Mouse (Mus musculus) CD4-positive naive resting alpha-beta T cell, adult 76 days (primary cell): ENCODE data around the gene Ssbp4. TPM values are rescaled to one million over a fixed set of nuclear protein-coding genes. Genes with fewer than 3 reads are reported as not detected.

Source experiments
- total RNA-seq: library from RNA; stranded (reverse); gene quantifications from one replicate; pipeline ENCODE4 v1.2.4, GENCODE M21; 2023

Gene Ssbp4
- 97.8 TPM for total RNA-seq

DNA sequence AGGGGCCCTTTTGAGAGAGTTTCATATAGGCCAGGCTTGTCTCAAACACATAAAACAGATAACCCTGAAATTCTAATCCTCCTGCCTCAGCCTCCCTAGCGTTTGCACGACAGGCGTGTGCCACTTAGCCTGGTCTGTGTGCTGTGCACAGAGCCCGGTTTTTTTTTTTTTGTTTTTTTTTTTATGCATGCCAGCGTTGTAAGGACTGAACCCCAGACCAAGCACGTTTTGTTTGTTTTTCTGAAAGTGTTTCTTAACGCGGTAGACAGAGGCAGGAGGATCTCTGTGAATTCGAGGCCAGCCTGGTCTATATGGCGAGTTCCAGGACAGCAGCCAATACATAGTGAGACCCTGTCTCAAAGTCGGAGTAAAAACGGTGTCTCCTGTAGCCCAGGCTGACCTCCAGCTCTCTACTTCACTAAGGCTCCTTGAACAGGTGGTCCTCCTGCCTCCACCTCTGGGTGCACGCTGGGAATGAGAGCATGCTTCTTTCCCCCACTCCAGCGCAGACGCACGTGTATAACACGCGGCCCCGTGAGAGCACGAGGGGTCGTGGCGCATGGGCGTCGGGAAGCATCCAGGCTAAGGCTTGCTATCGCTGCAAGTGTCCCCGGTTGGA lies at the start of gene Ssbp4:
Gene Ssbp4 (minus strand): TSS at position 124 of the 619 bp plus-strand sequence.

DNA sequence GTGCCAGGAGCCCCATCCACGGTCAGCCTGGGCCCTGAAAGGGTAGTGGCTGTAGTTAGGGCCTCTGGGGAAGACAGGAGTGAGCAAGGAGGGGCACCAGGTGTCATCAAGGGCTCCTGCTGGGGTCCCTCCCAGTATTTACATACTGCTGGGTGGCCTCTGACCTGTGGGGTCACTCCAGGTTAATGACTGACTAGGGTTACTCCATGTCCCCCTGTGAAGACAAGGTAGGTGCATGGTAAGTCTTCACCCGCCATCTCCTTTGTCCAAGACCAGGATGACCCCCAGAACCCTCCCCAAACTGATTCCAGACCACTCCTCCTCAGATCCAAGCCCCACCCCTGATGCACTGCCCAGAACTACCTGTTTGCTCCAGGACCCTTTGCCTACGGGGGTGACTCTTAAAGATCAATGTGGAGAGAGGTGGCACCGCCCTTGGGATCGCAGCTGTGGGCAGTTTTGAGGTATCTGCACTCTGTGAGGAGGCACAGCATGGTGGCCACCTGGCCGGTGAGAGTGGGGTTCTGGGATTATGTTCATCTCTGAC lies 23.7 kb upstream of the Ssbp4 start, which contains the start of gene Gdf15:
Gene Gdf15 (minus strand): TSS at position 111 of the 547 bp plus-strand sequence.

DNA sequence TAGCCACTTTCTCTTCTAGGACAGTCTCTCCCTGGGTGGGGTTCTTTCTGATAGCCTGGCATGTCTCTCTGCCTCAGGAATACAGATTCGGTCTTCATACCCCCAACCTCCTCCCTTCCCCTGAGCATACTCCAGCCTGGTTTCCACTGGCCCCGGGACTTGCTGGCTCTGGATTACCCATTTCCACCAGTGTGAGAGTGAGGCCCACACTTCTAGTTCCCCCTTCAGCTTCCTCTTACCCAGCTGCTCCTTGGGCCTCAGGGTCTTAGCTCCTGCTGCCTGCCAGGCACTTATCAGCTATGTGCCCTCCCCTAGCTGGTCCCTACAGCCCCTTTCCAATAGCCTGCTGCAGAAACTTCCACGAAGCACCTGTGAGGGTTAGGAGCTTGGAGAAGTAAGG lies 7.2 kb upstream of the Ssbp4 start, which contains the start of gene Lrrc25:
Gene Lrrc25 (plus strand): TSS at position 262 of the 400 bp plus-strand sequence.

DNA sequence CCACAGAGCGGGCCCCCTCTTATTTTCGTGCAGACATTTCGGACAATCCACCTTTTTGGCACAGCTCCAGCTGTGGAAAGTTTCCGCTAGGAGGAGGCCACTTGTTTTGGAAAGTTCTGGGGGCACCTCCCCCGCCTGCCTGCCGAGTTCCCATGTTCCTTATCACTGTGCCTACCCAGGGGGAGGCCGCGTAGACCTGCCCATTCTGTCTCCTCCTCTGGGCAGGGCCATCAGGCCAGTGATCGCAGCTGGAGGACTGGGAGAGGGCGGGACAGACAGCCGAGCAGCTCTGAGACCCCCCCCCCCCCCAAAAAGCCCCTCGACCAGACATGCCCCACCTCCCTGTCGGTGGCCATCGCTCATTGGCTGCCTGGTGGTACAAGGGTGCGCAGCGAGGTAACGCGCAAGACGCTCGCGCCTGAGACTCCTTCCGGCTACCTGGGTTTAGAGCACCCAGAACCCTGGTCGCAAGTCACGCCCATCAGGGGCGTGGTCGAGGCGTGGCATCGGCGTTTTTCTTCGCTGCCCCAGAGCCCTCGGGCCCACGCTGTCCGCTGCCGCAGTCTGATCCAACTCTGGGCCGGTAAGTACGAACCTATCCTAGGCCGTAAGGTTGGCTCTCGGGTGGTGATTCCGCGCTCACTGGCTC lies 14.6 kb downstream of the Ssbp4 start, which contains the start of gene Isyna1:
Gene Isyna1 (plus strand): TSS at position 413 of the 649 bp plus-strand sequence.

Other genes starting within 250 kb of the Ssbp4 start
- not detected for gene Comp, start 235.3 kb downstream of the Ssbp4 start, total RNA-seq
- gene Crtc1, start 169.3 kb downstream of the Ssbp4 start, total RNA-seq: 21.8 TPM
- gene Klhl26, start 131.9 kb downstream of the Ssbp4 start, total RNA-seq: 7.9 TPM
- not detected for gene Tmem59l, start 121.5 kb downstream of the Ssbp4 start, total RNA-seq
- gene Crlf1, start 115.7 kb downstream of the Ssbp4 start, total RNA-seq: not detected
- 62.4 TPM for gene Rex1bd, start 102.1 kb downstream of the Ssbp4 start, total RNA-seq
- 3,364 TPM for gene Uba52, start 98.1 kb downstream of the Ssbp4 start, total RNA-seq
- gene Fkbp8, start 81.1 kb downstream of the Ssbp4 start, total RNA-seq: 249 TPM
- gene Kxd1, start 80.9 kb downstream of the Ssbp4 start, total RNA-seq: 60.3 TPM
- gene Ell, start 69.4 kb downstream of the Ssbp4 start, total RNA-seq: 30.2 TPM
- gene Isyna1, start 14.5 kb downstream of the Ssbp4 start, total RNA-seq: 68.1 TPM
- gene Lrrc25, start 7.3 kb upstream of the Ssbp4 start, total RNA-seq: 1.6 TPM
- gene Gdf15, start 23.6 kb upstream of the Ssbp4 start, total RNA-seq: 1.6 TPM
- 2.8 TPM for gene Pgpep1, start 51.5 kb upstream of the Ssbp4 start, total RNA-seq
- 101 TPM for gene Lsm4, start 64.4 kb upstream of the Ssbp4 start, total RNA-seq
- 1,623 TPM for gene Jund, start 90.1 kb upstream of the Ssbp4 start, total RNA-seq
- gene Iqcn, start 94.6 kb upstream of the Ssbp4 start, total RNA-seq: 4.4 TPM
- gene Gm3336, start 109.7 kb upstream of the Ssbp4 start, total RNA-seq: not detected
- 0.59 TPM for gene Pde4c, start 114.8 kb upstream of the Ssbp4 start, total RNA-seq
- gene Rab3a, start 145.8 kb upstream of the Ssbp4 start, total RNA-seq: 6.0 TPM
- gene Mpv17l2, start 152.1 kb upstream of the Ssbp4 start, total RNA-seq: 22.7 TPM
- 12.5 TPM for gene Pik3r2, start 167.8 kb upstream of the Ssbp4 start, total RNA-seq
- 143 TPM for gene Mast3, start 196.2 kb upstream of the Ssbp4 start, total RNA-seq
- 1.3 TPM for gene Il12rb1, start 199.6 kb upstream of the Ssbp4 start, total RNA-seq
- 30.0 TPM for gene Arrdc2, start 230.8 kb upstream of the Ssbp4 start, total RNA-seq